Mouse (Mus musculus) kidney, embryonic 16.5 days (tissue): ENCODE measurements at regions not wholly inside any gene's neighbourhood (a gene's known extent, or its start where the extent isn't known, plus 50 kb on each side); places are given as distances from the start of the nearest gene placed in this dataset.
"Not testable (repeated sequence)": the region's sequence is repeated elsewhere in the genome, so short reads cannot be mapped to it uniquely, and the experiment has no call there.

ENCODE experiments used
- ATAC-seq: fragments of 200-750 bp; cut with Nextera tagmentation; 2 replicates; pipeline ENCODE4 v1.8.0; 2017; ENCODE audit warnings: moderate TSS enrichment; ENCODE audit not compliant: low FRiP score, low TSS enrichment
- H3K27ac ChIP-seq: fragments of 300-500 bp; sonication (generic); 2 replicates; pipeline ENCODE4 v1.5.1; 2014; ENCODE audit warnings: low read length
- H3K27me3 ChIP-seq: fragments of 300-500 bp; sonication (generic); 2 replicates; pipeline ENCODE4 v1.6.1; 2014; ENCODE audit warnings: low read length, control low read depth, mixed read lengths; ENCODE audit not compliant: insufficient read depth
- H3K36me3 ChIP-seq: fragments of 300-500 bp; sonication (generic); 2 replicates; pipeline ENCODE4 v1.6.1; 2014; ENCODE audit warnings: low read length, control low read depth, mixed read lengths; ENCODE audit not compliant: insufficient read depth
- H3K4me1 ChIP-seq: fragments of 300-500 bp; sonication (generic); 2 replicates; pipeline ENCODE4 v1.6.1; 2014; ENCODE audit warnings: low read length, control low read depth, mixed read lengths; ENCODE audit not compliant: insufficient read depth
- H3K4me2 ChIP-seq: fragments of 300-500 bp; sonication (generic); replicated peaks from 2 replicates; pipeline ENCODE4 v1.6.1; 2014; ENCODE audit warnings: low read depth, low read length
- H3K4me3 ChIP-seq: fragments of 300-500 bp; sonication (generic); 2 replicates; pipeline ENCODE4 v1.5.1; 2014; ENCODE audit warnings: mild to moderate bottlenecking, low read length
- H3K9ac ChIP-seq: fragments of 300-500 bp; sonication (generic); replicated peaks from 2 replicates; pipeline ENCODE4 v1.6.1; 2014; ENCODE audit warnings: low read length
- H3K9me3 ChIP-seq: fragments of 300-500 bp; sonication (generic); 2 replicates; pipeline ENCODE4 v1.6.1; 2016; ENCODE audit warnings: low read length, control low read depth
- WGBS: fragments of 180-500 bp; shearing (Covaris S2); extraction: QIAGEN DNeasy Blood & Tissue Kit; methylation state at CpG from one replicate; pipeline ENCODE4 v1.1.7; 2014; 5-methylcytosine and 5-hydroxymethylcytosine counted together

DNA sequence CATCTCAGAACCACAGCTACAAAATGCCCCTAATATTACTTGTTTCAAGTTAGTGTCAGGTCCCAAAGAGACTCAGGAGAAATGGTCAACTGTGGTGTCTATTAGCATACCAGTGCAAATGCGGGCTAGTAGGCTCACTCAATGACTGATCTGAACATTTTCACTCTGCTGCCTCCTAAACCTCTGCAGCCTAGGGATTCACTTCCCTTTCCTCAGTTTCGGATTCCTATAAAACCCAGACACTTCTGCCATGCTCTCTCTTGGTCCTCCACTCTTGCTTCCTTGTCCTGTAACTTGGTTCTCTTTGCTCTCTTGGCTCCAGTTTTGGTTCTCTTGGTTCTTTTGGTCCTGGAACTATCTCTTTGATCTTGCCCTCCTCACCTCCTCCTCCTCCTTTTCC lies 206.3 kb upstream of the Spef2 start:
- H3K9ac ChIP-seq, result no peak overlapping the region
- H3K36me3 ChIP-seq, result no peaks in the 10 kb centered on the region
- no peaks in the 10 kb centered on the region for H3K27me3 ChIP-seq
- 81% methylated on average over 2 of the region's 2 CpGs for WGBS
- H3K4me3 ChIP-seq, result no peak overlapping the region
- H3K27ac ChIP-seq, result no peak overlapping the region
- no peak overlapping the region for H3K4me2 ChIP-seq
- H3K4me1 ChIP-seq, result no peaks in the 10 kb centered on the region
- no peaks in the 10 kb centered on the region for H3K9me3 ChIP-seq
- no peak for ATAC-seq

DNA sequence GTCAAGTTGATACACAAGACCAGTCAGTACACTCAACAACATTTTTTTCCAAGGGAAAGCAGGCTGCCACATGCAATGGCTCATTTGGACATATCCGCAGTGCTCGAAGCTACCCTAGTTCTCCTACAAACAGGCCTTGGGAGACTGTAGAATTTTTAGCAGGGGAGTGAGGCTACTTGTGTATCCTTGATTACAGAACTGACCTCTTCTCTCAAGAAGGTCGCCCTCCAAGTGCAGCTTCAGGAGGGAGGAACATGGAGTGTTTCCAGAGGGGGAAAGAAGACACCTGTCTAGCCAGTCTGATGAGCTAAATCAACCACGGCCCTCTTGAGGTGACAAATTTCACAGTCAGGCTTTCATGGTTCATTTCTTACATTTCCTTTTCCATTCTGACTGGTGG lies 202.0 kb upstream of the Prlr start:
- no peaks in the 10 kb centered on the region for H3K9me3 ChIP-seq
- no peak overlapping the region for H3K4me3 ChIP-seq
- WGBS, result 42% methylated on average over 4 of the region's 4 CpGs
- H3K27ac ChIP-seq, result no peak overlapping the region
- H3K36me3 ChIP-seq, result no peaks in the 10 kb centered on the region
- peak; percentile 76 for ATAC-seq
- no peaks in the 10 kb centered on the region for H3K4me1 ChIP-seq
- H3K4me2 ChIP-seq, result no peak overlapping the region
- no peaks in the 10 kb centered on the region for H3K27me3 ChIP-seq
- H3K9ac ChIP-seq, result no peak overlapping the region

DNA sequence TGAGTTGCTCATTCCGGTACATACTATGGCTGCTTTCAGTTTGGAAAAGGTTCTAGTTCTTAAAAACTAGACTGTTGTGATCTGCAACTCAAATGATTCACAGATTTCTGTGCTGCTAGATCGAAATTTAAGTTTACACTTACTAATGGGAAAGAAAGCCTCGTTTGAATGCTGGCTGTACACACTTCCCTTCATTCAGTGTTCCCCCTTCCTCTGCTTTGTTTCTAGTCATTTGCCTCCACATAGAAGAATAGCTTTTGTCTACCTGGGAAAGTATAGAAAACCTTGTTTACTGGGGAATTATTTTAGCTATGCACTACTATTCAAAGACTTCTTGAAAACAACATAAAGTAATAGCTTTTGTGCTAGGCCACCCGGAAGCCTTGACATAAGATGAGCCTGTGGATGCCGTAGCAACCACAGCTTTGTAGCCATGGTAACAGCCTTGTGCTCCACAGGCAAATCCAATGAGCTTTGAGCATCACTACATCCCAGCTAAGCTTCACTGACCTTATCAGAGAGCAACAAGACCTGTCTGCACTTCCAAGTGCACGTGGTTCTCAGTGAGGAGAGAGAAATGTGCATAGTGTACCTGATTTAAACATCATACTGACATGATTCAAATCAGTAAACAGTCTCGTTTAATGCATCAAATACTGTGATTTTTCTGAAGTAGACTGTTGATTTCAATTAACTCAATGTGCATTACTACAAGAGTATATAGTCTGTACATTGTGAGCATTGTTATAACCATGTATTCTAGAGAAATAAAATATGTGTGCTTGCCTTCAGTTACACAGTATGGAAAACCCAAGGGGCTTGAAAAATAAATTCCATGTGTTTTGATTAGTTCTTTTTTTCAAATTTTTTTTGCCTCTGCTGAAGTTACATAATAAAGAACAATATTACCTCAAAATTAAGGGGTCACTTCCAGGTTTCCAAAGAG lies 165.5 kb upstream of the Prlr start:
- Histone ChIP-seq H3K4me3 (no peak overlapping the region), H3K9ac (no peak overlapping the region), H3K4me1 (no peaks in the 10 kb centered on the region), H3K4me2 (no peak overlapping the region), H3K27ac (no peak overlapping the region), H3K27me3 (no peaks in the 10 kb centered on the region), H3K9me3 (no peaks in the 10 kb centered on the region), H3K36me3 (no peaks in the 10 kb centered on the region)
- ATAC-seq, result no peak
- WGBS, result 71% methylated on average over 7 of the region's 7 CpGs

DNA sequence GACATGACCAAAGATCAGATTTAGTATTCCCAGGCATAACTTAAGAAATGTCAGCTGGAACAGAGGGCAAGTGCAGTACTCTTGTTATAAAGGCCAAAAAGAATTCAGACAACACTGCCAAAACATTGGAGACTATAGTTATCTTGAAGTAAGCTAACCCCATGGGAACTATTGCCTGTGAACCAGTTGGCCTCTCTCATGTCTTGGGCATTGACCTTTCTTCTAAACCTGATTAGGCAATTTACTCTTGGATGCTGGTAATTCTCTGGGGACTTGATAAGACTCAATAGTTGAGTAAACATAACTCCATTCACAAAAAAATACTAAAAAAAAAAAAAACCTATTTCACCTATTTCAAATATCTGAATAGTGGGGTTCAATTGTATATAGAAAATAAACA lies 159.8 kb upstream of the Prlr start:
- H3K27ac ChIP-seq, result no peak overlapping the region

DNA sequence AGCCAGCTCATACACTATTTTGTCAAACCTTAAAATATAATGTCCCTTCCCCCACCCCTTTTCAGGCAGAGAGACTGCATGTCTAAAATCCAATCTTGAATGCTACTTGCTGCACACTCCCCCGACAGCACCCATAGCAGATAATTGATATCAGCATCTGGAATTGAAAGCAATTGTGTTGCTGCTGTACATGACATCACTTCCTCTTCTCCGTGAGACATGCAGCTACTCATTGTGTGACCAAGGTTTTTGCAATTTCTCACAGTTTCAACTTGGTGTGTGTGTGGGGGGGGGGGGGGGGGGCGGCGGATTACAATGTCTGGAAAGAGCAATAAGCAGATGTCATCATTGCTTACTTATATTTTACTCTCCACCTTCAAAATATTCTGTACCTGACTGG lies 147.1 kb upstream of the Prlr start:
- Histone ChIP-seq H3K9me3 (no peaks in the 10 kb centered on the region), H3K4me3 (no peak overlapping the region), H3K4me1 (no peaks in the 10 kb centered on the region), H3K36me3 (no peaks in the 10 kb centered on the region), H3K27me3 (no peaks in the 10 kb centered on the region), H3K27ac (no peak overlapping the region), H3K4me2 (no peak overlapping the region), H3K9ac (no peak overlapping the region)
- no peak for ATAC-seq
- 81% methylated on average over 4 of the region's 4 CpGs for WGBS

More for the DNA sequence above, 159.8 kb upstream of the Prlr start:
- no peaks in the 10 kb centered on the region for H3K36me3 ChIP-seq
- H3K4me1 ChIP-seq, result no peaks in the 10 kb centered on the region
- H3K9me3 ChIP-seq, result no peaks in the 10 kb centered on the region
- H3K4me2 ChIP-seq, result no peak overlapping the region
- no peaks in the 10 kb centered on the region for H3K27me3 ChIP-seq
- H3K4me3 ChIP-seq, result no peak overlapping the region
- H3K9ac ChIP-seq, result no peak overlapping the region
- no peak for ATAC-seq

DNA sequence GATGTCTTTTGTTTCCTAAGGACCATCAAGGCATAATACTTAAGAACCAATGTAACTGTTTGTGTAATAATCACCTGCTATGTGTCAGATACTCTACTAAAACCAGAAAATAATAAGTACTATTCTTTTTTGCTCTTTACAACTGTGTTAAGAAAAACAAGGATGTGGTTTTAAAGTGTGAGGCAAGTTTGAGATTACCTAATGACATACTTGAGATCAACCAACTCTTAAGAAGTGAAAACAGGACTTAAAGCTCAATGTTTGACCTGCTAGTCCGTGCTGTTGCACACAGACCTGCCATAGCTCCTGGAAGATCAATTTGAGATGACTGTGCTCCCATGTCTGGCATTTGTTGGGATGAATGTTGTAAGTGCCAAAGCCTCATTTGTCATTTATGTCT lies 141.5 kb upstream of the Prlr start:
- Histone ChIP-seq H3K9ac (no peak overlapping the region), H3K4me2 (no peak overlapping the region), H3K27me3 (no peaks in the 10 kb centered on the region), H3K36me3 (no peaks in the 10 kb centered on the region), H3K4me1 (no peaks in the 10 kb centered on the region), H3K27ac (no peak overlapping the region), H3K9me3 (no peaks in the 10 kb centered on the region), H3K4me3 (no peak overlapping the region)
- ATAC-seq, result no peak
- 66% methylated on average over 1 of the region's 1 CpGs for WGBS

DNA sequence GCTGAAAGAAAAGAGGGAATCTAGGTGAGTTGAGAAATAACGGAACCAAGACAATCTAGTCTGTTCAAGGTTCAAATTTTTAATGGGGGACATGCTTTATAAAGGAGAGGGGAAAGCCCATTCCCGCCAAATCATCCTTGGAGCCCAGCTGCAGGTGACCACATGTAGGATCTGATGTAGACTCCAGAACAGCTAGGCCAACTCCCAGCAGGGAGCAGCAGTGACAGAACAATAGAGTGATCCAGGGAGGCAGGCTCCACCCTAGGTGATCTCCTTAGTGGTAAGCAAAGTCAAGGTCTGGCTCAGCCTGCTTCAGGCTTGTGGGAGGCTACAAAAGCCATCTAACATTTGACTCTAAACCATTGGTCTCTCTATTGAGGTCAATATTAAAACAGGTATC lies 140.5 kb upstream of the Prlr start:
- 84% methylated on average over 2 of the region's 2 CpGs for WGBS
- H3K4me2 ChIP-seq, H3K36me3 ChIP-seq, H3K9me3 ChIP-seq, H3K9ac ChIP-seq, H3K27ac ChIP-seq, H3K27me3 ChIP-seq, ATAC-seq, H3K4me3 ChIP-seq, H3K4me1 ChIP-seq: not testable (repeated sequence)

DNA sequence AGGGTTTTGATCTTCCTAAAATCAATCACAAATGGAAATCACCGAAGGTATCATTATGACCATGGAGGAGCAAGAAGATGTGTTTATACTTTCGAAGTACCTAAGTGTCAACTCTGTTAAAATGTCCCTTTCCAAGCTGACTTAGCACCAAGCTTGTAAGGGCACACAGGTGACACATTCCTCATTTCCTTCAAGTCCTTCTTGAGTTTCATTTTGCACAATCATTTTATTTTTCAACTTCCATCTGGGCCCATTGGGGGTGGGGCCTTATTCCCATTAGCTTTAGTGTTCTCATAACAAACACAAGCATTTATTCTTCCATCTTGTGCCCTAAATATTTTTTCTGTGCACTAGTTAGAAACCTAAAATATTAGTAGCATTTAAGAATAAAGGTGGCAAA lies 103.5 kb upstream of the Prlr start:
- 90% methylated on average over 2 of the region's 2 CpGs for WGBS
- H3K9ac ChIP-seq, result no peak overlapping the region
- H3K27ac ChIP-seq, result no peak overlapping the region
- H3K27me3 ChIP-seq, result no peaks in the 10 kb centered on the region
- H3K36me3 ChIP-seq, result no peaks in the 10 kb centered on the region
- ATAC-seq, result no peak
- no peak overlapping the region for H3K4me3 ChIP-seq
- no peaks in the 10 kb centered on the region for H3K4me1 ChIP-seq
- no peak overlapping the region for H3K4me2 ChIP-seq
- H3K9me3 ChIP-seq, result no peaks in the 10 kb centered on the region

DNA sequence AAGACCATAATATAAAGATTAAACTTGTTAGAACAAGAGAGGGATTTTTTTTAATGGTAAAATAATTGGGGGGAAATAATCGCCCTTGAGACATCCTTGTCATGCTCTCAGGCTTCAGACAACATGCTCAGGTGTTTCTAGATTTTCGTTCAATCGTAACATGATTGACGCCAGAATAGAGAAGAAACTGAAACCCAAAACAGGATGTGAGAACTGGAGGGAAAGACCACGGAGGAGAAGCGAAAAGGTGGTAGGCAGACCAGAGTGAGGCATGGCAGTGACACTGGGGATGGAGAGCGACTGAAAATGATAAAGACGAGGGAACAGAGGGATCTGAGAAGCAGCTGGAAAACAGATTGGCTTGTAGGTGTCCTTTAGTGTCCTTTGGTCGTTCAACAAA lies 102.1 kb upstream of the Prlr start:
- no peak overlapping the region for H3K4me3 ChIP-seq
- 69% methylated on average over 9 of the region's 9 CpGs for WGBS
- H3K27ac ChIP-seq, result no peak overlapping the region
- H3K9ac ChIP-seq, result no peak overlapping the region
- no peaks in the 10 kb centered on the region for H3K36me3 ChIP-seq
- no peaks in the 10 kb centered on the region for H3K4me1 ChIP-seq
- H3K9me3 ChIP-seq, result no peaks in the 10 kb centered on the region
- no peaks in the 10 kb centered on the region for H3K27me3 ChIP-seq
- ATAC-seq, result no peak
- no peak overlapping the region for H3K4me2 ChIP-seq

DNA sequence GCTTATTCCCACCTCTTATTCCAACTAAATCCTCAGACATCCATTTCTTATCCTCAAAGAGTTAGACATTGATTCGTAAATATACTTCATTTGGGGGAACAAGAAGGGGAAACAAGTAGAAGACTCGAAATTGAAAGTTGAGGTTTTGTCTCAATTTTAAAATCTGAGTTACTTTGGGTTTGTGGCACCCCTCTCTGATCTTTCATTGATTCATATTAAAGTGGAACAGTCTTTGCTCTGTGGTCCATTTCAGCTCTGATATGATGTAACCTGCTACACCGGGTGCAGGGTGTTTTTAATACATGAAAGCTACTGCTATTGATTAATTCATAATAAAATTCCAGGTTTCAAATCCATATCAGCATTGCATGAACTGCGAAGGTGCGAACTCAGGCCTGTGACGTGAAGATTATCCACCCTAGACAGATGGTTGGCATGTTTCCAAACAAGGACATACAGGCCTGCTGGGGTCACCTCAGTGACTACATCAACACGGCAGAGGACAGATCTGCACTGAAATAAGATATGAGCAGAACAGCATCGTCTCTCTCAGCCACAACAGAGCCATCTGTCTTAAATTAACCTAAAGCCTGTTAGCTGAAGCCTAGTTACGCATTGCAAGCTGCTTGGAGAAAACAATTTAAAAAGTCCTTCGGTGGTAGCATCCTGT lies 101.5 kb upstream of the Prlr start:
- Histone ChIP-seq H3K36me3 (no peaks in the 10 kb centered on the region), H3K9ac (no peak overlapping the region), H3K4me2 (no peak overlapping the region), H3K9me3 (no peaks in the 10 kb centered on the region), H3K4me3 (no peak overlapping the region), H3K4me1 (no peaks in the 10 kb centered on the region), H3K27me3 (no peaks in the 10 kb centered on the region), H3K27ac (no peak overlapping the region)
- 57% methylated on average over 10 of the region's 10 CpGs for WGBS
- ATAC-seq, result no peak
